Mouse (Mus musculus): Measurements from ENCODE around the gene Acot6. TPM values are rescaled to one million over a fixed set of nuclear protein-coding genes. Genes with fewer than 3 reads are reported as not detected.

The Acot6 gene
- total and polyA plus RNA-seq, 3 experiments, result 0.08 TPM; not detected in 2

DNA sequence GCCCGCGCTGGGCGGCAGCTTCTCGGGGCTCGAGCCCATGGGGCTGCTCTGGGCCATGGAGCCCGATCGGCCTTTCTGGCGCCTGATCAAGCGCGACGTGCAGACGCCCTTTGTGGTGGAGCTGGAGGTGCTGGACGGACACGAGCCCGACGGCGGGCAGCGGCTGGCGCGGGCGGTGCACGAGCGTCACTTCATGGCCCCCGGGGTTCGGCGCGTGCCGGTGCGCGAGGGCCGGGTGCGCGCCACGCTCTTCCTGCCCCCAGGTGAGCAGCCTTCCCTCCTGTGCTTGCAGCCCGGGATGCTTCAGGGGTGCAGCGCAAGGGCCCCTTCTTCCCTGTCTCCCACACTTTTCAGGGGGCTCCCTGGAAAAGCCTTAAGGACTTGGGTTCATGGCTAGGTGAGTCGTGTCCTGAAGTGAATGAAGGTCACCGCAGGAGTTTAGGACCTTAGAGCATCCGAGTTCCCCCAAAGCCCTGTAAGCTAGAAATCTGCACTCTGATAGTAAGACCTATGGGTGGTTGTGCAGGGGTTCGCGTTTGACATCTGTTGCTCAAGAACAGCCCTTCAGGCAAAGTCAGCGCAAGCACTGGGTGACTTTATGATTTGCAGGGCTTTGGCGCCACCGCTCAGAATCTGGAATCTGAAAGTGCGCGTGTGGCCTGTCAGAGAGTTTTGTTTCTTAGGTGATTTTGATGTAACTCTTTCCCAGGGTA, 46.6 kb upstream of the Acot6 start:
- no peaks in the 10 kb centered on the region for H3K79me2 ChIP-seq (replicated peaks; ENCODE audit: control insufficient read depth, extremely low read depth, insufficient read depth, poor library complexity, severe bottlenecking)
- H3K4me3 ChIP-seq (replicated peaks in 1 of 3; ENCODE audit: low read depth in 2 of 3, low read length in 2 of 3, poor library complexity in 1 of 3), result no peak overlapping the region
- TF ChIP-seq ELF1 (IDR thresholded peaks at IDR 0.05; ENCODE audit: low read depth, low read length), result no peak
- TF ChIP-seq MAX (IDR thresholded peaks at IDR 0.05; ENCODE audit: low read length), result no peak
- no peak for TF ChIP-seq BHLHE40 (IDR thresholded peaks at IDR 0.05; ENCODE audit: low read depth, low read length)
- no peak for TF ChIP-seq KAT2A (IDR thresholded peaks at IDR 0.05; ENCODE audit: insufficient replicate concordance, low read length)
- TF ChIP-seq TBP (conservative IDR thresholded peaks at IDR 0.05; ENCODE audit: low read depth, low read length), result no peak
- H3K27ac ChIP-seq (ENCODE audit: insufficient read depth, low read depth), result no peak overlapping the region
- H3K36me3 ChIP-seq (replicated peaks in 1 of 2; ENCODE audit: control insufficient read depth in 1 of 2, insufficient read depth in 1 of 2, low read length in 1 of 2), result no peaks in the 10 kb centered on the region
- no peak overlapping the region for H3K9ac ChIP-seq (ENCODE audit: insufficient read depth, low read depth)
- no peak overlapping the region for H3K4me2 ChIP-seq (ENCODE audit: insufficient read depth, low read depth, poor library complexity, severe bottlenecking)
- dilution Hi-C loops (cut with MboI; ENCODE audit: extremely low pct_ligation_motif_present, extremely low pct_unique_long_range_greater_than_20kb, low sequenced_read_pairs), result no loop called here
- no peaks in the 10 kb centered on the region for H3K27me3 ChIP-seq (replicated peaks)
- no peaks in the 10 kb centered on the region for H3K4me1 ChIP-seq (ENCODE audit: control insufficient read depth in 1 of 2, insufficient read depth in 2 of 2)
- no peak for DNase-seq (ENCODE audit: extremely low read depth)
- in situ Hi-C loops (cut with MboI; ENCODE audit: low pct_ligation_motif_present, low pct_unique_long_range_greater_than_20kb, low sequenced_read_pairs), result loop anchor here (25.0 kb wide), 2 partner anchors 92 to 267 kb away; partner anchors contain the start of gene Riox1
- no peaks in the 10 kb centered on the region for H3K9me3 ChIP-seq (replicated peaks; ENCODE audit: low read length)

DNA sequence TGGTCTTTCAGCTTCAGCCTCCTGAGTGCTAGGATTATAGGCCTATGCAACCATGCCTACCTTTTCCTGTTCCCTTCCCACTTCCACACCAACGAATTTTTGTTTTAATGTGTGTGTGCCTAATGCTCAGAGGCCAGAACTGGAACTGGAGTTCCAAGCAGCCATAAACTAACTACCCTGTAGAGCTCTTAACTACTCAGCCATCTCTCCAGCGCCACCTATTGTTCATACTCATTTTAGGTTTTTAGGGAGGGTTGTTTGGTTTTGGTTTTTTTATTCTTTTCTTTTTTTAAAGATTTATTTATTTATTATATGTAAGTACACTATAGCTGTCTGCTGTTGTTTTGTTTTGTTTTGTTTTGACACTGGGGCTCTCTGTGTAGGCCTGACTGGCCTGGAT, 39.5 kb upstream of the Acot6 start:
- in situ Hi-C loops (cut with MboI; ENCODE audit: low pct_ligation_motif_present, low pct_unique_long_range_greater_than_20kb, low sequenced_read_pairs), result loop anchor here (25.0 kb wide), 2 partner anchors 99 to 274 kb away; partner anchors contain the start of gene Riox1
- Histone ChIP-seq H3K4me3 (replicated peaks in 1 of 3; ENCODE audit: low read depth in 2 of 3, low read length in 2 of 3, poor library complexity in 1 of 3) (no peak overlapping the region), H3K4me1 (ENCODE audit: control insufficient read depth in 1 of 2, insufficient read depth in 2 of 2) (no peaks in the 10 kb centered on the region), H3K9me3 (replicated peaks; ENCODE audit: low read length) (peaks cover 2% of the 10 kb centered on the region), H3K27me3 (replicated peaks) (no peaks in the 10 kb centered on the region), H3K27ac (ENCODE audit: insufficient read depth, low read depth) (no peak overlapping the region), H3K9ac (ENCODE audit: insufficient read depth, low read depth) (no peak overlapping the region), H3K4me2 (ENCODE audit: insufficient read depth, low read depth, poor library complexity, severe bottlenecking) (no peak overlapping the region), H3K79me2 (replicated peaks; ENCODE audit: control insufficient read depth, extremely low read depth, insufficient read depth, poor library complexity, severe bottlenecking) (no peaks in the 10 kb centered on the region), H3K36me3 (replicated peaks in 1 of 2; ENCODE audit: control insufficient read depth in 1 of 2, insufficient read depth in 1 of 2, low read length in 1 of 2) (no peaks in the 10 kb centered on the region)
- dilution Hi-C loops (cut with MboI; ENCODE audit: extremely low pct_ligation_motif_present, extremely low pct_unique_long_range_greater_than_20kb, low sequenced_read_pairs), result no loop called here
- TF ChIP-seq RAD21 (IDR thresholded peaks at IDR 0.05; ENCODE audit: low read depth, low read length) (peak; percentile 69), ZNF384 (IDR thresholded peaks at IDR 0.05; ENCODE audit: low read depth, low read length) (peak; percentile 51; the same call in 1 of the 2 replicates), SMC3 (IDR thresholded peaks at IDR 0.05; ENCODE audit: low read depth, low read length) (peak; percentile 67), UBTF (IDR thresholded peaks at IDR 0.05; ENCODE audit: low read depth, low read length) (no peak), CTCF (conservative IDR thresholded peaks at IDR 0.05 in 1 of 2, IDR thresholded peaks at IDR 0.05 in 1 of 2; ENCODE audit: low read depth in 2 of 2, low read length in 2 of 2) (peak; percentile 45 to 73)
- DNase-seq (ENCODE audit: extremely low read depth), result peak; percentile 56

DNA sequence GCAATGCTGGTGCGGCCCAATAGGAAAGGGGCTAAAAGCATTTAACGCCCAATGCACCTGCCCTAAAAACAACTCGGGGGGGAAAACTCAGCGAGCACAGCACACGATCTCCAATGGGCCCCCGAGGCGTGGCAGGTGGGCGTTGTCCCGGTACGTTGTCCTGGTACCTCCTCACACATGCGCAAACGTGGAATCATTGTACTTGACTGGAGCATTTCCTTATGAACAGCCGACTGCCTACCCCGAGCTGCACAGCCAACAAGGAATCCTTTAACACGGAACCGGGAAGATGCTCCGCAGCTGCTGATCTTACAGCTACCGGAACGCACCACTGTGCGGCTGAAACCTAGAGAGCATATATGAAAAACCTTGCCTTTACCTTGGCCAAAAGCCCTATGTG, 38.1 kb upstream of the Acot6 start:
- Histone ChIP-seq H3K9me3 (replicated peaks; ENCODE audit: low read length) (peaks cover 2% of the 10 kb centered on the region), H3K9ac (ENCODE audit: insufficient read depth, low read depth) (no peak overlapping the region), H3K27me3 (replicated peaks) (no peaks in the 10 kb centered on the region), H3K4me3 (replicated peaks in 1 of 3; ENCODE audit: low read depth in 2 of 3, low read length in 2 of 3, poor library complexity in 1 of 3) (no peak overlapping the region), H3K4me2 (ENCODE audit: insufficient read depth, low read depth, poor library complexity, severe bottlenecking) (no peak overlapping the region), H3K36me3 (replicated peaks in 1 of 2; ENCODE audit: control insufficient read depth in 1 of 2, insufficient read depth in 1 of 2, low read length in 1 of 2) (no peaks in the 10 kb centered on the region), H3K79me2 (replicated peaks; ENCODE audit: control insufficient read depth, extremely low read depth, insufficient read depth, poor library complexity, severe bottlenecking) (no peaks in the 10 kb centered on the region), H3K27ac (ENCODE audit: insufficient read depth, low read depth) (no peak overlapping the region), H3K4me1 (ENCODE audit: control insufficient read depth in 1 of 2, insufficient read depth in 2 of 2) (no peaks in the 10 kb centered on the region)
- dilution Hi-C loops (cut with MboI; ENCODE audit: extremely low pct_ligation_motif_present, extremely low pct_unique_long_range_greater_than_20kb, low sequenced_read_pairs) (no loop called here), in situ Hi-C loops (cut with MboI; ENCODE audit: low pct_ligation_motif_present, low pct_unique_long_range_greater_than_20kb, low sequenced_read_pairs) (loop anchor here (25.0 kb wide), 2 partner anchors 100 to 275 kb away; partner anchors contain the start of gene Riox1)
- DNase-seq (ENCODE audit: extremely low read depth), result no peak
- TF ChIP-seq MAZ (IDR thresholded peaks at IDR 0.05; ENCODE audit: low read depth, low read length) (no peak), JUND (conservative IDR thresholded peaks at IDR 0.05; ENCODE audit: low read depth, low read length) (no peak), TBP (conservative IDR thresholded peaks at IDR 0.05; ENCODE audit: low read depth, low read length) (no peak), UBTF (IDR thresholded peaks at IDR 0.05; ENCODE audit: low read depth, low read length) (no peak), MEF2A (IDR thresholded peaks at IDR 0.05; ENCODE audit: borderline replicate concordance, low read depth, low read length) (no peak), SIN3A (IDR thresholded peaks at IDR 0.05; ENCODE audit: low read length) (no peak), ETS1 (conservative IDR thresholded peaks at IDR 0.05; ENCODE audit: low read depth, low read length) (no peak), IRF4 (IDR thresholded peaks at IDR 0.05; ENCODE audit: low read depth, low read length) (no peak), MXI1 (IDR thresholded peaks at IDR 0.05; ENCODE audit: low read depth, low read length) (no peak), NRF1 (IDR thresholded peaks at IDR 0.05; ENCODE audit: low read depth, low read length) (no peak), PAX5 (IDR thresholded peaks at IDR 0.05; ENCODE audit: low read length) (no peak), MAX (IDR thresholded peaks at IDR 0.05; ENCODE audit: low read length) (no peak), RAD21 (IDR thresholded peaks at IDR 0.05; ENCODE audit: low read depth, low read length) (no peak), USF1 (IDR thresholded peaks at IDR 0.05; ENCODE audit: low read depth, low read length) (no peak), HCFC1 (IDR thresholded peaks at IDR 0.05; ENCODE audit: low read depth, low read length) (no peak), BHLHE40 (IDR thresholded peaks at IDR 0.05; ENCODE audit: low read depth, low read length) (no peak), POLR2A (IDR thresholded peaks at IDR 0.05; ENCODE audit: low read depth, low read length) (no peak), ZKSCAN1 (IDR thresholded peaks at IDR 0.05; ENCODE audit: borderline replicate concordance, low read depth, low read length) (no peak), USF2 (conservative IDR thresholded peaks at IDR 0.05; ENCODE audit: low read depth, low read length) (no peak), EP300 (IDR thresholded peaks at IDR 0.05; ENCODE audit: low read length) (no peak)

Data from CH12.LX (cell line).